Mouse (Mus musculus) C2C12 (cell line): ENCODE results near the gene Hist1h2ba. TPM values are rescaled to one million over a fixed set of nuclear protein-coding genes. Genes with fewer than 3 reads are reported as not detected.

Source experiments
- H3K27me3 ChIP-seq: one replicate; pipeline ENCODE4 v1.6.1; 2011; ENCODE audit not compliant: control insufficient read depth, insufficient read depth, insufficient read length
- H3K36me3 ChIP-seq: one replicate; pipeline ENCODE4 v1.6.1; 2011; ENCODE audit not compliant: control insufficient read depth, insufficient read depth
- H3K4me3 ChIP-seq: one replicate; pipeline ENCODE4 v1.5.1; 2011; ENCODE audit warnings: mild to moderate bottlenecking, control low read depth; ENCODE audit not compliant: poor library complexity, insufficient read depth, severe bottlenecking
- H3K79me2 ChIP-seq: one replicate; pipeline ENCODE4 v1.6.1; 2011; ENCODE audit not compliant: control insufficient read depth, insufficient read depth
- H3K79me3 ChIP-seq: one replicate; pipeline ENCODE4 v1.6.1; 2011; ENCODE audit warnings: low read depth, control low read depth
- H3ac ChIP-seq: one replicate; pipeline ENCODE3; 2011; ENCODE audit warnings: low read depth; ENCODE audit not compliant: control insufficient read depth, insufficient read length
- CEBPB ChIP-seq: IDR thresholded peaks from one replicate; pipeline ENCODE4 v1.6.1; 2011; ENCODE audit warnings: low read depth, mild to moderate bottlenecking, control low read depth, moderate library complexity
- CTCF ChIP-seq: IDR thresholded peaks from one replicate; pipeline ENCODE4 v1.5.1; 2011; ENCODE audit not compliant: control insufficient read depth, insufficient read depth, insufficient read length
- FOSL1 ChIP-seq: IDR thresholded peaks from one replicate; pipeline ENCODE4 v1.8.0; 2011; ENCODE audit warnings: mild to moderate bottlenecking, low read length; ENCODE audit not compliant: poor library complexity, insufficient read depth, severe bottlenecking
- MAX ChIP-seq: IDR thresholded peaks from one replicate; pipeline ENCODE4 v1.6.1; 2011; ENCODE audit warnings: mild to moderate bottlenecking, control low read depth
- MYOD1 ChIP-seq: IDR thresholded peaks from one replicate; pipeline ENCODE4 v1.6.1; 2011; ENCODE audit warnings: low read depth; ENCODE audit not compliant: control insufficient read depth, insufficient read length
- MYOG ChIP-seq: IDR thresholded peaks from one replicate; pipeline ENCODE4 v1.6.1; 2011; ENCODE audit not compliant: control insufficient read depth, insufficient read length; ENCODE audit errors: extremely low read depth
- USF1 ChIP-seq: IDR thresholded peaks from one replicate; pipeline ENCODE4 v1.6.1; 2011; ENCODE audit warnings: low read depth, mild to moderate bottlenecking, control low read depth, moderate library complexity
- long read RNA-seq, 2 experiments: library from polyadenylated mRNA; unstranded; transcript quantifications; one replicate each; pipeline ENCODE4 v2.0.0; 2019 to 2020
- polyA plus RNA-seq: library from polyadenylated mRNA; unstranded; fragments of >200 nt; fragmentation: generic; extraction: Trizol; gene quantifications from one replicate; pipeline ENCODE4 v1.2.1, GENCODE M21; 2012; ENCODE audit warnings: missing spikeins

Hist1h2ba gene
- not detected for polyA plus RNA-seq
- long read RNA-seq, experiment 1: 0 reads
- long read RNA-seq, experiment 2: 0 reads

DNA sequence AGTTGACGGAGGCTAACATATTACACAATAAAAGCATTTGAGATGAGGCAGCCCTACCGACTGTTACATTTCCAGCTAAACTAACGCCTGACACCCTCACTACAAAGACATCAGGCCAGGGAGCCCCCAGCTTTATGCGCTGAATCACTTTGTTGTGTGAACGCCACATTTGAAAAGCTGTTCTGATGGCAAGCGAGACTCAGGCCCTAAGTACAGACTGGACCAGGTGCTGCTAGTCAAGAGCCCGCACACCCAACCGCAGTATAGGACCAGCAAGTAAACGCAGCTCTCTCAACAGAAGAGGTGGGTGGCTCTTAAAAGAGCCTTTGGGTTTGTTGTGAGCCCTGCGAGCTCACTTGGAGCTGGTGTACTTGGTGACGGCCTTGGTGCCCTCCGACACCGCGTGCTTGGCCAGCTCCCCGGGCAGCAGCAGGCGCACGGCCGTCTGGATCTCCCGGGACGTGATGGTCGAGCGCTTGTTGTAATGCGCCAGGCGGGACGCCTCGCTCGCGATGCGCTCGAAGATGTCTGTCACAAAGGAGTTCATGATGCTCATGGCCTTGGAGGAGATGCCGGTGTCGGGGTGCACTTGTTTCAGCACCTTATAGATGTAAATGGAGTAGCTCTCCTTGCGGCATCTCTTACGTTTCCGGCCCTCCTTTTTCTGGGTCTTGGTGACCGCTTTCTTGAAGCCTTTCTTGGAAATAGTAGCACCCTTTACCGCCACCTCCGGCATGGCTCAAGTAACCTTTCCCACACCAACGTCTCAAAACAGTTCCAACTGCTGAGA is at the start of gene Hist1h2ba:
Hist1h2ba (minus strand) TSS at position 736 of the 790 bp plus-strand sequence.
- no peaks in the 10 kb centered on the region for H3K27me3 ChIP-seq
- no peaks in the 10 kb centered on the region for H3K36me3 ChIP-seq
- H3ac ChIP-seq: no peak within 1 kb of the TSS
- H3K4me3 ChIP-seq: no peak within 1 kb of the TSS
- no peaks in the 10 kb centered on the region for H3K79me3 ChIP-seq
- no peak for TF ChIP-seq CTCF
- no peak for TF ChIP-seq FOSL1
- no peak for TF ChIP-seq USF1
- no peak for TF ChIP-seq MYOD1
- no peak for TF ChIP-seq CEBPB
- H3K79me2 ChIP-seq: no peaks in the 10 kb centered on the region

DNA sequence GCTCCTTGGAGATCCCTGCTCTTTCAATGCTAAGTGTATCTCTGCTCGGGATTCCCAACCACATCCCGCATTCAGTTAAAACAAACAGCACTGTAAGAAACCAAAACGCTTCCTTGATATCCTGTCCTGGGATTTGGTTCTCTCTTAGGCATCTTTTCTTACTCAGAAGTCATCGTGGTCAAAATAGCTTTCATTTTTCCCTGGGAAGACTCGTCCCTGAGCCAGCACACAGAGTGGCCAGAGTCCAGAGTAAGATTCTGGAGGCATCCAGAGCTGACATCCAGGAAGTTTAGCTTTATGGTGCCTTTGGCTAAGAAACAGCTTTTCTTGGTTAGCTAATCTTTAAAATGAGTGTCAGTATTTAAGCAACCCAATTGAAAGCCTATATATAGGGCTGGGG is 38.3 kb upstream of the Hist1h2ba start:
- H3K4me3 ChIP-seq: no peak overlapping the region
- H3K79me3 ChIP-seq: no peaks in the 10 kb centered on the region
- no peaks in the 10 kb centered on the region for H3K79me2 ChIP-seq
- TF ChIP-seq MYOG (no peak), CTCF (no peak), MYOD1 (no peak), USF1 (no peak), CEBPB (no peak), FOSL1 (no peak), MAX (no peak)
- peaks cover 3% of the 10 kb centered on the region for H3K27me3 ChIP-seq
- H3ac ChIP-seq: no peak overlapping the region
- no peaks in the 10 kb centered on the region for H3K36me3 ChIP-seq

DNA sequence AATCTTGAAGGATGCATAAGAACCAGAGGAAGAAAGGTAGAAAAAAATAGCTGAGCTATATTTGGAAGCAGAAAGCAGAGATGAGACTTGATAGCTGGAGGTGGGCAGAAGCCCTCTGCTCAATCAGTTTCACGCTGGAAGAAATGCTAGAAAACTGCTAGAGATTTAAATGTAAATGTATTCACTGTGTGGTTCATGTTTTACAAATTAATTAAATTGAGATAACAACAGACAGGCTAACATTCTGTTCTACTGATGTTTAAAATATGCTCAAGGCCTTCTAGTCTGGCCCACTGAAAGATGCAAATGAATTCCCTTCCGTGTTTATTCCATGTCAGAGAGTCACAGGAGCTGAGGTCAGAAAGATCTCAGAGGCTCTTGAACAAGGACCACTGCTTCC is 37.9 kb upstream of the Hist1h2ba start:
- Histone ChIP-seq H3K36me3 (no peaks in the 10 kb centered on the region), H3K4me3 (no peak overlapping the region), H3K27me3 (peaks cover 3% of the 10 kb centered on the region), H3K79me3 (no peaks in the 10 kb centered on the region), H3K79me2 (no peaks in the 10 kb centered on the region), H3ac (no peak overlapping the region)
- TF ChIP-seq USF1 (no peak), FOSL1 (no peak), CTCF (no peak), MYOD1 (no peak), MYOG (no peak), MAX (no peak), CEBPB (no peak)

DNA sequence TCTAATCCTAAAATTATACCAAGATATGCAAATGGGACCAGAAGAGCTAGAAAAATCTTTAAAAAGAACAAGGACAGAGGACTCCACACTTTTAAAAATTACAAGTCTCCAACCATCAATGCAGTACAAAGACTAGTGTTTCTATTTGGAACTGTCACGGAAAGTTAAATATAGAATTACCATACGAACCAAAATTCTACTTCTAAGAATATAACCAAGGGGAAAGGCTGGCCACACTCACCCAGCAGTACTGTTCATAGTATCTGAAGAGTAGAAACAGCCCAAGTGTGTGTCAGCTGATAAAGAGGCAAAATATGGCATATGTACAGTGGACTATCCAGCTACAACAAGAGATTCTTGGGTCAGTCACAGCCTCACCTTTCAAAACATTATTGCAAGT is 31.0 kb upstream of the Hist1h2ba start:
- H3ac ChIP-seq: no peak overlapping the region
- no peak overlapping the region for H3K4me3 ChIP-seq
- no peaks in the 10 kb centered on the region for H3K36me3 ChIP-seq
- H3K79me3 ChIP-seq: no peaks in the 10 kb centered on the region
- H3K27me3 ChIP-seq: peaks cover 4% of the 10 kb centered on the region
- no peaks in the 10 kb centered on the region for H3K79me2 ChIP-seq
- no peak for TF ChIP-seq CEBPB
- no peak for TF ChIP-seq MYOG
- no peak for TF ChIP-seq FOSL1
- no peak for TF ChIP-seq MAX
- TF ChIP-seq CTCF: no peak
- no peak for TF ChIP-seq MYOD1
- no peak for TF ChIP-seq USF1

DNA sequence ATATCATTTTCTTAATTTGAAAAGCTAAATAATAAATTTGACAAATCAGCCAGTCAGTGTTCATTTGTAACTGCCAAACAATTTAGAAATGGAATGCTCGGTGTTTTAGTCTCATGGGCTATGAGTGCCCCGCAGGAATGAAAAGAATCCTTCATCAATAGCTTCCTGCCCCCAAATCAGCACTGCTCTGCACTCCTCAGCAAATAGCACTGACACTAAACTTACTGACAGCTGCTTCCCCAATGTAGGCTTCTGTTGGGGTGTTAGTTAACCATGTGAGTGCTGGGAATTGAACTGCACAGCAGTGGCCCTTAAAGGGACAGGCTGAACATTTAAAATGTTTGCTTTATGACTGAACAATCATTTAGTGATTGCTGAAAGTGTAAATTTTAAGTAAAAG is 25.8 kb upstream of the Hist1h2ba start:
- TF ChIP-seq CTCF: no peak
- no peak for TF ChIP-seq USF1
- TF ChIP-seq FOSL1: no peak
- no peak for TF ChIP-seq MYOD1
- peaks cover 4% of the 10 kb centered on the region for H3K27me3 ChIP-seq
- H3K79me2 ChIP-seq: no peaks in the 10 kb centered on the region
- H3K36me3 ChIP-seq: no peaks in the 10 kb centered on the region
- no peak overlapping the region for H3ac ChIP-seq
- no peaks in the 10 kb centered on the region for H3K79me3 ChIP-seq
- no peak overlapping the region for H3K4me3 ChIP-seq

DNA sequence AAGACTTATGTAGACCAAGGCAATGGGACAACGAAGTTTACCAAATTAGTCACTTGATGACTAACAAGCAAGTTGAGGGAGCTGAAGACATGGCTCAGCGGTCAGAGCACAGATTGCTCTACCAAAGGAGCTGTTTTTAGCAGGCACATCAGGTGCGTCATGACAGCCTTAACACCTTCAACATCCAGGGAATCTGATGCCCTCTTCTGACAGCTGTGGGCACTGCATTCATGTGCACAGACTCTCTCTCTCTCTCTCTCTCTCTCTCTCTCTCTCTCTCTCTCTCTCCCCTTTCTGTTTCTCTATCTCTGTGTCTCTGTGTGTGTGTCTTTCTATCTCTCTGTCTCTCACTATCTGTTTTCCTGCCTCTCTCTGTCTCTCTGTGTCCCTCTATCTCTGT is 17.0 kb upstream of the Hist1h2ba start:
- no peak overlapping the region for H3K4me3 ChIP-seq
- H3ac ChIP-seq: no peak overlapping the region
- H3K27me3 ChIP-seq: no peaks in the 10 kb centered on the region
- H3K79me3 ChIP-seq: no peaks in the 10 kb centered on the region
- no peak for TF ChIP-seq MAX
- no peak for TF ChIP-seq FOSL1
- peak; percentile 28 for TF ChIP-seq CTCF
- H3K79me2 ChIP-seq: no peaks in the 10 kb centered on the region
- no peaks in the 10 kb centered on the region for H3K36me3 ChIP-seq
